Mouse (Mus musculus) left cerebral cortex, postnatal 4 days (tissue): Measurements from ENCODE around the gene Zfx. TPM values are rescaled to one million over a fixed set of nuclear protein-coding genes. Genes with fewer than 3 reads are reported as not detected.

Experiments
- DNase-seq: peaks from one replicate; pipeline ENCODE4 v3.0.0-alpha.2; 2022
- intact Hi-C: fragments of 180-260 bp; cut with DNase I; formaldehyde crosslinking; loops from one replicate; pipeline ENCODE4 v1.15.1; 2025
- total RNA-seq, 2 experiments: library from RNA; stranded (reverse); gene quantifications; 2 replicates each; pipeline ENCODE4 v1.2.3; 2021

Gene Zfx
- total RNA-seq, 2 experiments from 2014 or later, result 27.3 to 31.9 TPM

GRCm38 (mm10) chrX:94061246-94061645, 62.3 kb downstream of the Zfx start:
- no peak for DNase-seq
- intact Hi-C loops, result no loop called here

- intact Hi-C loops, result no loop called here
- no peak for DNase-seq
Observed at GRCm38 (mm10) chrX:94060751-94061150, 62.8 kb downstream of the Zfx start.

- intact Hi-C loops, result no loop called here
Observed at GRCm38 (mm10) chrX:94058748-94059147, 64.8 kb downstream of the Zfx start.

GRCm38 (mm10) chrX:94049048-94049447, 74.5 kb downstream of the Zfx start:
- intact Hi-C loops, result no loop called here
- no peak for DNase-seq

More at GRCm38 (mm10) chrX:94058748-94059147, 64.8 kb downstream of the Zfx start:
- DNase-seq, result no peak

GRCm38 (mm10) chrX:94048048-94048447, 75.5 kb downstream of the Zfx start:
- intact Hi-C loops, result no loop called here
- DNase-seq, result peak; percentile 15

- DNase-seq, result no peak
- intact Hi-C loops, result no loop called here
Observed at GRCm38 (mm10) chrX:94047381-94047780, 76.1 kb downstream of the Zfx start.

GRCm38 (mm10) chrX:94032937-94033336, 90.6 kb downstream of the Zfx start:
- intact Hi-C loops, result no loop called here
- peak; percentile 30 for DNase-seq

GRCm38 (mm10) chrX:94030081-94030480, 93.4 kb downstream of the Zfx start:
- no peak for DNase-seq
- intact Hi-C loops, result no loop called here

Other genes with a start within 250 kb of the Zfx start
- gene AU015836, start 155.0 kb downstream of the Zfx start, total RNA-seq, result not detected
- 100 to 1,000 TPM; 167 to 244 TPM for gene Eif2s3x, start 89.2 kb upstream of the Zfx start, total RNA-seq
- 10 to 100 TPM; 17.5 to 18.7 TPM for gene Klhl15, start 110.9 kb upstream of the Zfx start, total RNA-seq
- under 1 TPM in 1 of 2 experiments, not detected in 1; 0.46 TPM for gene Fam90a1b, start 243.1 kb upstream of the Zfx start, total RNA-seq
- gene Apoo, start 243.4 kb upstream of the Zfx start, total RNA-seq, result 10 to 100 TPM; 50.7 to 59.8 TPM